Mouse (Mus musculus) heart, adult 18-20 months (tissue): Measurements from ENCODE around the gene Kyat1. TPM values are rescaled to one million over a fixed set of nuclear protein-coding genes. Genes with fewer than 3 reads are reported as not detected.
A peak's percentile ranks its signal among the peaks of the same experiment; 100 is the strongest.
"Not testable (repeated sequence)": the region's sequence is repeated elsewhere in the genome, so short reads cannot be mapped to it uniquely, and the experiment has no call there.

Experiments
- DNase-seq, 2 experiments: peaks; one replicate each; pipeline ENCODE4 v3.0.0; 2021 to 2022; ENCODE audit warnings: mixed read lengths in 1 of 2
- total RNA-seq, 2 experiments: library from RNA; stranded (reverse); gene quantifications; 2 replicates each; pipeline ENCODE4 v1.2.3; 2021

Gene Kyat1
- total RNA-seq, 2 experiments from 2014 or later, result 36.0 to 36.5 TPM

DNA sequence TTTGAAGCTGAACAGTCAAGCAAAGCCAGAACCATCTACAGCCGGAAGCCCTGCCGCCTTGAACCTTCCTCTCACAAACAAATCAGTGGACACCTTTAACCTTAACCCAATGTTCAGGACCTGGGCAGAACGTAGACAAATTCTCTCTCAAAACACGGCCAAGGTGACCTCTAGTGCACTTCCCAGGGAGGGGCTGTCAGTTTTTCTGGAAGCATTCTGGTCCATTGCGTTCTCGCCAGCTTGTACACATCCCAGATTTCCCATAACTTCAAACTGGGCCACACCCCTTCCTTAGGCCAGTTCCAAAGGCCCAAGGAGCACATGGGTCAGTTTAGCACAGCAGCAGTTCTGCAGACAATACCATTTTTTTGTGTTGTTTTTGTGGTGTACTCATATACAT, 9.8 kb upstream of the Kyat1 start:
- DNase-seq, result peak; percentile 57 to 80

DNA sequence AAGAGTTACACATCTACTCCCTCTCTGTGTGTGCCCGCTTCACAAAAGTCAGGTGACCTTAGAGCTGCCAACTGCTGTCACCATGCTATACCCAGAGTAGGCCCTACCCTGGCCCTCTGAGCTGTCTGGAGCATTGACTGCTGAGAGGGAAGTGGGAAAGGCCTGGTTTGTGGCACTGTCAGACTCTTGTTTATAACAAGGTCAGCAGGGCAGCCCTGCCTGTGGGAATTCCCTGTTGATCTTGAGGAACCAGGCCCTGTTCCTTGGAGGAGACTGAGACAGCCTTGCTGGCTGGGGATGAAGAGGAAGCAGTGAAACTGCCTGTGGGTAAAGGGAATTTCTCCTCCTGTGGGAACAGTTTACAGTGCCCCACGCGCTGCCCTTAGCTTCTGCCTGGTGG, 9.1 kb upstream of the Kyat1 start:
- DNase-seq, result peak in 1 of 2 experiments; percentile 45

DNA sequence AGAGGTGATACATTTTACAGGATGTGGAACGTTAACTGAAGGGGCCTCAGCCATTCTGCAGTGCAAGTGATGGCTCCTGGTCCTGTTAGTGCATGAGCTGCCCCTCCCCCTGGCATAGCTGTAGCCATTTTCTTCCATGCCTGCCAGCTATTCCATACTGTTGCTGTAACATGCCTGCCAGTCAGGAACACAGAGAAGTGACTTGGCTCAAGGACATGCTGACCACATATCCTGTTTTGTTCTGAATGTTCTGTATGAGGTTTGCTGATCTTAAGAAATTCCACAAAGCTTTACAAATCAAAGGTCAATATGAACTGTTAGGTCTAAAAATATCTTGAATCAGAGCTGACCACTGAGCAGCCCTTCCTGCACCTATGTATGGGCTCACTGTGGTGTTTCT, 7.3 kb upstream of the Kyat1 start:
- peak in 1 of 2 experiments; percentile 26 for DNase-seq

DNA sequence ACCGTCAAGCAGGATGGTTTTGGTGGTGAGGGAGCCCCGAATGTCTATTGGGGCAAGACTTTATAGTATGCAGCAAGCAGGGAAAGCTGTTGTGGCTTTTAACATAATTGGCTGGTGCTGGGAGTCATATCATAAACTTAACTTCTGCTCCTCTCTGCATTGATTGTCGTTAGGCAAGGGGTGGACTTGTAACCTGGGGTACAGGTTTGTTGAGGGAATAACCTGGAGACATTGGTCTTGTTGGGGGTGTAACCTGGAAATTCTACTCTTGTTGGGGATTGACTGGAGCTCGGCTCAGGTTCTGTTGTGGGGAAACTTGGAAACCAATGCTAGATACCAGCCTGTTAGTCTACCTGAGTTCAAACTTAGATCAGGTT, 6.5 kb upstream of the Kyat1 start:
- no peak for DNase-seq

DNA sequence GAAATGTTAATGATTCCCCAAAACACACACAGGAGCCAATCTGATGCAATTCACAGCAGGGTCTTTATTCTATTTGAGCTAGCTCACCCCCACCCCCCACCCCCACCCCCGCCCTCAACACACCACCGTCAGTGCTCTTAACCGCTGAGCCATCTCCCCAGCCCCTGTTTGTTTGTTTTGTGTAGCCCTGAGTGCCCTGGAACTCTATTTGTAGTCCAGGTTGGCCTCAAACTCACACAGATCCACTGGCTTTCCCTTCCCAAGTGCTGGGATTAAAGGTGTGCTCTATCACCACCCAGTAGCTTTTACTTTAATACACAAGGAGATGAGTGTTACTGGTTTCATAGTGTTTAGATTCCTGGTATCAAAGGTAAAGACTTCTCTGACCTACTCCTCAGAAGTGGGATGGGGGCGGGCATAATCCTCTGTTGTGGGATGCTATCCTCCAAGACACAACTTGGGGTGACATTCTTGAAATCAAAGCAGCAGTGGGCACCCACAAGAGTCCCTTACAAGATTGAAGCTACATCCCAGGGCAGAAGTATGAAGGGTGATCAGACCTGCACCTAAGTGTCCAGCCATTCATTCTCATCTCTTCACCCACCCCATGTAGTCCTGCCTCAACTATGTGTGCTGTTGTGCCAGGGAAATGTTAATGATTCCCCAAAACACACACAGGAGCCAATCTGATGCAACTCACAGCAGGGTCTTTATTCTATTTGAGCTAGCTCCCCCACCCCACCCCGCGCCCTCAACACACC, 5.9 kb upstream of the Kyat1 start:
- no peak for DNase-seq

- DNase-seq, result no peak
Observed at GRCm38 (mm10) chr2:30207886-30208285, 2.2 kb upstream of the Kyat1 start.

GRCm38 (mm10) chr2:30207401-30207800, 1.8 kb upstream of the Kyat1 start:
- no peak for DNase-seq

- DNase-seq, result no peak
Observed at GRCm38 (mm10) chr2:30205255-30205628, 405 bp downstream of the Kyat1 start.

DNA sequence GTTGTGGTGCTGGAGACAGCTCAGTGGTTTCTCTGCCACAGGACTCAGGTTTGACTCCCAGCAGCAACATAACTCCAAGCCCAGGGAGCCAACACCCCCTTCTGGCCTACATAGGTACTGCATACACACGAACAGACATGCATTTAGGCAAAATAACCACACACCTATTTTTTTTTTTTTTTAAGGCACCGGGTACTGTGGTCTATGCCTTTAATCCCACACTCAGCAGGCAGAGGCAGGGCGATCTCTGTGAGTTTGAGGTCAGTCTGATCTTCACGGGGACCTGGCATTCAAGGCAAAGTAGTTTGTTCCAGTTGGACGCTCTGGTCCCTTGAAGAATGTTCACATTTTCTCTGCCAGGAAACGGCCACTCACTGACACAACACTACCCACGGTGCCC, 2.2 kb downstream of the Kyat1 start:
- DNase-seq, result no peak

- no peak for DNase-seq
Observed at GRCm38 (mm10) chr2:30200388-30200925, 5.2 kb downstream of the Kyat1 start.

- DNase-seq, result no peak
Observed at GRCm38 (mm10) chr2:30199984-30200383, 5.7 kb downstream of the Kyat1 start.

GRCm38 (mm10) chr2:30198021-30198420, 7.6 kb downstream of the Kyat1 start:
- DNase-seq, result no peak

DNA sequence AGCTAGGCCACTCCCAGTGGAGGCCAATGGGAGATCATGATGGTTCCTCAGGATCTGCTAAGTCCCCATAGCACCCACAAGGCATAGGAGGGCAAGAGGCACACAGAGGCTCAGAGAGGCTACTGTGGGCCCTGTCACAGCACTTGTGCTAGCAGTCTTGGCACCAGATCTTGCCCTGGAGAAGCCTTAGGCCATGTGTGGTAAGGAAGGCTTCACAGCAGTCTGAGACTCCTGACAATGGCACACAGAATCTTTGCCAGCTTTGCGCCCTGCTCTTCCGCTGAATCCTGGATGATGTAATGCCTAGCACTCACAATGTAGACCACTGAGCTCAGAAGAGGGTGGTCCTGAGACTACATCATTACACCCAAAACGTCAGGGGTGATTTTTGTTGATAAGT, 11.0 kb downstream of the Kyat1 start:
- DNase-seq, result no peak

GRCm38 (mm10) chr2:30191790-30192580, 13.7 kb downstream of the Kyat1 start:
- no peak for DNase-seq

- no peak for DNase-seq
Observed at GRCm38 (mm10) chr2:30185681-30186080, 20.0 kb downstream of the Kyat1 start.

DNA sequence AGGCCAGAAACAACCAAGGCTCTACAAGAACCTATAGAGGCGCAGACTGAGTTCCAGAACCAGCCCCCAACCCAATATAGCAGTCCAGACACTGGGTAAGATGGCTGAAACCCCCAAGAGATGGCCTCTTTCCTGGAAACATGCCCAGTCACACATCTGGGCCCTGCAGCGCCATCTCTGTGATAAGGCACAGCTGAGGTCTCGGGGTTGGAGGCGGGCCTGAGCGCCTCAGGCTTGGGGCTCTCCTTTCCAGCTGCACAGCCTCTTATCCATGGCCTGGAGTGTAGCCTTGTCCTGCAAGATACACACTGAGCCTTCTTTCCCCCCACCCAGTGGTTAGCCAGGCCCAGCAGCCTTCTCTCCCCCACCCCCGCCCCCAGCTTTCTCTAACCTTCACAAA, 20.4 kb downstream of the Kyat1 start:
- no peak for DNase-seq

DNA sequence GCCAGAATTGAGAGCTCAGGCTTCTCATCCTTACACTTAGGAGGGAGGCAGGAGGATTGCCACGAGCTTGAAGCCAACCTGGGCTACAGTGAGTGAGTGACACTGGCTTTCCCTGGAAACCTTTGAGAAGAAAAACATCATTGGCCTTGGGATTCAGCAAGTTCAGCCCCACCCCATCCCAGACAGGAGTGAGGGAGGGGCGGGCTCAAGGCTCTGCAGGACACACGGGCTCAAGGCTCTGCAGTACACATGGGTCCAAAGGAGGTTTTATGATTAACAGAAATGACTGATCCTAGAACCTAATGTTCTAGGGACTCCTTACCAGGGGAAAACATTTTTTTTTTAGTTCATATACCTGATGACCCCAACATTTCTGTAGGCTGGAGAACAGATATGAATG, 21.9 kb downstream of the Kyat1 start:
- no peak for DNase-seq

DNA sequence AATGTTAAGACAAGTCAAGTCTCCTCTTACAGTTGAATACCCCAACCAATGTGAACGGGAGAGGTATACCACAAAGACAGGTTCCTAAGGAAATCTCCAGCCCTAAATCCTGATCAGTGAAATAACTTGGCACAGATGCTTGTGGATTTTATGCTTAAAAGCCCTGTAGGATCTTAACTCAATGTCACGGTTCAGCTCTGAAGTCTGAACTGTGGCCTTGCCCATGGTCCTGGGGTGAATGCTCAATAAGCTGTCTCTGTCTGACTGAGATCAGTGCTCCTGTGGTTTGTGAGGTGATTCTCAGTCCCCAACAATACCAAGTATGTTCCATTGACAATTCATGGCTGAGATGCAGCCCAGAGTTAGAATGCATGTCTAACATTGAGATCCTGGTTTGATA, 23.2 kb downstream of the Kyat1 start:
- no peak for DNase-seq

DNA sequence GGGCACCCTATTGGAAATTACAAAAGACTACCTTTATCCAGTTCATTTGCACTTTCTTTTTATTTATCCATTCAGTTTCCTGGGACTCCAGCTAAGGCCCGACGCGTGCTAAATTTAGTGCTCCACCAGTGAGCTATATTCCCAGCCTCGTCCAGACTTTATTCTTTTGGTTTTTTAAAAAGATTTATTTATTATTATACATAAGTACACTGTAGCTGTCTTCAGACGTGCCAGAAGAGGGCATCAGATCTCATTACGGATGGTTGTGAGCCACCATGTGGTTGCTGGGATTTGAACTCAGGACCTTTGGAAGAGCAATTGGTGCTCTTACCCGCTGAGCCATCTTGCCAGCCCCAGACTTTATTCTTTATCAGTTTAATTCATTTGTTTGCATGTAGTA, 26.9 kb downstream of the Kyat1 start:
- not testable (repeated sequence) for DNase-seq

DNA sequence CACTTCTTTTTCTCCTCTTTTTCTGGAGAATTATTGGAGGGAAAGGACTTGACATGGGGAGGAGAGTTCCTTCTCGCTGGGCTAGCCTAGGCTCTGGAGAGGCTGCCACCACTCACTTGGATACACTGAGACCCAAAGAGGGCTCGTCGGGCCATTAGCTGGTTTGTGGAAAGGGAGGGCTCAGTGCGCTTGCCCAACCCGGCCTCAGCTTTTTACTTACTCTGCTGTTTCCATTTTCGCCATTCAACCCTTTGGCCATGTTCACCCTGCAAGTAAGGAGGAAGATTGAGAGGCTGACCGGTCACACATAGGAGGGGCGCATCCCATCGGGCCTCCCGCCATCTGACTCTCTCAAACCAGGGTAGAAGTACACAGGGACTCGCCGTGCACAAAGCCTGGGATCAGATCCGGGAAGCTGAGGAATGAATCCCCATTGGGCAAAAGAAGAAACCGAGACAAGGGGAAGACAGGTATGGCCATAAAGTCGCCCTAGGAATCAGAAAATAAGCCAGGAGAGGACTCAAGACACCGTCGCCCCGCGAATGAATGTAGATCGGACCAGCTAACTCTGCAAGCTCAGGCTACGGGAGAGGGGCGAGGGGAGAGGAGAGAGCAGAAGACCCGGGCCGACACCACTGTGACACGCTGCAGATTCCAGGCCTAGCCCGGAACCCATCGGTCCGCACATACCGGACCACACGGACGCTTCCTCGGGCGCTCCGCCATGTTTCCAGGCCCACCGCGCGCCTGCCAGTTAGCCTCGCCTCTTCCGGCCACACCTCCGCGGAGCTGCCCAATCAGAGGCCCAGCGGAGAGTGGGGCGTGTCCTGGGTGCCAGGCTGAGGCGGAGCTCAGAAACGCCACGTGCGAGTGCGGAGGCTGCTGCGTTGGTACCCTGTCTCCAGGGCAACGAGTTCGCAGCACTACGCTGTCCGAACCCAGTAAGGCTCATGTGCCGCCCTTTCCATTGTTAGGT, 27.7 kb downstream of the Kyat1 start, which contains the start of gene Spout1:
Gene Spout1 (minus strand): TSS at position 760 of the 976 bp plus-strand sequence.
- peak; percentile 96 to 97 for DNase-seq

DNA sequence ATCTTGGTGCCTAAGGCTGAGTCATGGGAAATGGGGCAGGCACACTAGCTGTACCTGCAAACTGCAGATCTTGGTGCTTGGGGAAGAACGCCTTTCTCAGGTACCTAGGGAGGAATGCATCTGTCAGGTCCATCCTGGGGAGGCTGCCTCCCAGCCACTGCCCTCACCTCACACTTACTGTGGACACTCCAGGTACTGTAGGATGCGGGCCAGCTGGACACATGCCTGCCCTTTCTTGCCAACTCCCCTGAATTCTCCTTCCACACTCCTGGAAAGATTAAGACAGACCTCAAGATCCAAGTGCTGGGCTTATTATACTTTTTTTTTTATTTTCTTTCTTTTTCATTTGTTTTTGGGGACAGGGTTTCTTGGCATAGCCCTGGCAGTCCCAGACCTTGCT, 29.1 kb downstream of the Kyat1 start:
- no peak for DNase-seq

DNA sequence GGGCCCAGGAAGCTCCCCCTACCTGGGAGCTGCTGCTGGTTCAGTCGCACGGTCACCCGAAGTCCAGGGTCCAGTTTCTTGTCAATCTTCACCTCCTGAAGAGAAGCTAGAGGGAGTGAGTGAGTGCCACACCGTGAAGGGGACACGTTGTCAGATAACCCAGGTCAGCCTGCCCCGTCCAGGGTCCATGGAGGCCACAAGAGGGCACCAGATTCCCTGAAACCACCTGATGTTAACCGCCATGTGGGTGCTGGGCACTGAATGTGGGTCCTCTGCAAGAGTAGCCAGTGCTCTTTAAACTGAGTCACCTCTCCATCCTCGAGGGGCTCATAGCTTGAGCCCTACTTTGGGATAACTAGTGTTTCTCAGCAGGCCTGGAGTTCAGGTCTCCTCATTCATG, 29.8 kb downstream of the Kyat1 start:
- no peak for DNase-seq
